Mouse (Mus musculus) liver, embryonic 14 days (tissue): ENCODE measurements around the gene Snrnp70. TPM values are rescaled to one million over a fixed set of nuclear protein-coding genes. Genes with fewer than 3 reads are reported as not detected.

Experiments
- polyA plus RNA-seq: library from polyadenylated mRNA; depleted of rRNA; stranded (reverse); fragments of >200 nt; gene quantifications from 2 replicates; pipeline ENCODE4 v1.2.3, GENCODE M21; 2012; rRNA removed

The Snrnp70 gene
- 208 and 214 TPM in 2 replicates for polyA plus RNA-seq

GRCm38 (mm10) chr7:45395578-45396336, at the start of gene Snrnp70:
Gene Snrnp70, minus strand, starts transcription at chr7:45395742.

DNA sequence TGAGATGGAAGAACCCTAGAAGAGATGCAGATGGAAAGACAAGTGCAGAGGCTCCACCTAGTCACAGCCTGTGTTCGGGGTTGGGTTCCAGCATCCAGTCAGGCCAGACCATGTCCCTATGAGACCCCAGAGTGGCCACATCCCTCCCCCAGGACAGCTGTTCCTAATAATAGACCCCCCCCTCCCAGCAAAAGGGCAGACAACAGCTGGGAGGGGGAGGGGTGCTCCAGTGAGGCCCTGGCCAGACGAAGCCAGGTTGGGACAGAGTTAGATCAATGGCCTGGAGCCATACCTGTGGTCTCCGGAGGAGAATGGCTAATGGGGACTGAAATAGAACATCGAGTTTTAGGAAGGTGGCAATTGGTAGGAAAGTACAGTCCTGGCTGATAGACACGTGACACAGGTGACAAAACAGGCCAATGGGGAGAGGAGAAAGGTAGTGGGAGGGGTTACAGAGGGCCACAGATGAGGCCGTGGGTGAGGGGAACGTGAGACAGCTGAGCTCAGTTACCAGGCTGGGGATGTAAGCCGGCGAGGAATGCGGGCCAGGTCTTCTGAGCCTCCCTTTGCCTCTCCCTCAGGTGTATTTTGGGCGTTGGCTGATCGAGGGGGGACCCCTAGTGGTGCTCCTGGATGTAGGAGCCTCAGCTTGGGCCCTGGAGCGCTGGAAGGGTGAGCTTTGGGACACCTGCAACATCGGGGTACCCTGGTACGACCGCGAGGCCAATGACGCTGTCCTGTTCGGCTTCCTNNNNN, 42.2 kb upstream of the Snrnp70 start, which contains the start of gene Ruvbl2:
TSS of gene Ruvbl2 (minus strand) at position 576 of the 756 bp plus-strand sequence.

GRCm38 (mm10) chr7:45434203-45435015, 38.9 kb upstream of the Snrnp70 start, which contains the start of gene Gys1:
Gene Gys1, plus strand, starts transcription at chr7:45434844.

DNA sequence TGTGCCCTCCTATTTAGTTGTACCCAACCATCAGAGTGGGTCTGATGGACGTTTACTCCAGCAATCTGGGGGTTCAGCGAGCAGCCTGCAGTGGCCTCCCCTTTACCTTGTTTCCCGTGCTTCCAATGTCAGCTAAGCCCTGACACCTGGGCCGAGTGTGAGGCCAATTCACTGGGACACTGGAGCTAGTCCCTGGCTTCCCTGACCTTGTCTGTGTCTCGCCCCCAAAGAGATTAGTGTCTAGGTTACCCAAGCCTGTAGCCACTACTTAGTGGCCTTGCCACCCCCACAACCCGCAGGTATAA, 25.0 kb upstream of the Snrnp70 start, which contains the start of gene Lhb:
TSS of gene Lhb (plus strand) at position 206 of the 305 bp plus-strand sequence.

DNA sequence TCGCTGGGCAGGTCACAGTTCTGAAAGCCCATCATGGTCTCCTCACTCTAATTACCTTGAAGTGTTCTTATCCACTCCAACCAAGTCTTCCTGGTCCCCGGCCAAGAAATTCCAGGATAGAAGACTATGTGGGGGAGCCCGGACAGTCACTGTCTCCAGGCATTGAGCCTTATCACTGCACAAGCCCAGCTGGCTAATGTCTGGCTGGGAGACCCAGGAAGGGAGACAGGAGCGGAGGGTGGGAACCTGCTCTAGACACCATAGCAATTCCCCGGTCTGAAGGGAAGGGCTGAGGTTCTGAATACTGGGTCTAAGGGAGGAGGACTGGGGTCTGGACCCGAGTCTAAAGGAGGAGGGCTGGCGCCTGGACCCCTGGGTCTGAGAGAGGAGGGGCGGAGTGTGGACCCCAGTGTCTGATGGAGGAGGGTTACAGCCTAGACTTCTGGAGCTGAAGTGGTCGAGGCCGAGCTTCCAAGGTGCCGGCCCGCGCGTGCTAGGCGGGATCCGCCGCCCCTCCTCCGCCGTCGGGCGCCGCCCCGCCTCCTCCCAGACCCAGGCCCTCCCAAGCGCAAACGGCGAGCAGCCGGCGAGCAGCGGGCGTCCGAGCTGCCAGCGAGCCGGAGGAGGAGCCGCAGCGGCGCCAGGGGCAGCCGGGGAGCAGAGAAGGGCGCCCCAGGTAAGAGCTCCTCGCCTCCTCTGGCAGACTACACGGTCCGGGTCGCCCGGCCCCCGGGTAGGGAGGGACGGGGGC, 17.7 kb upstream of the Snrnp70 start, which contains the start of gene Ntf5:
TSS of gene Ntf5 (plus strand) at position 583 of the 751 bp plus-strand sequence.

GRCm38 (mm10) chr7:45405091-45406075, 9.8 kb upstream of the Snrnp70 start, which contains the start of gene Kcna7:
Gene Kcna7, plus strand, starts transcription at chr7:45405653.

DNA sequence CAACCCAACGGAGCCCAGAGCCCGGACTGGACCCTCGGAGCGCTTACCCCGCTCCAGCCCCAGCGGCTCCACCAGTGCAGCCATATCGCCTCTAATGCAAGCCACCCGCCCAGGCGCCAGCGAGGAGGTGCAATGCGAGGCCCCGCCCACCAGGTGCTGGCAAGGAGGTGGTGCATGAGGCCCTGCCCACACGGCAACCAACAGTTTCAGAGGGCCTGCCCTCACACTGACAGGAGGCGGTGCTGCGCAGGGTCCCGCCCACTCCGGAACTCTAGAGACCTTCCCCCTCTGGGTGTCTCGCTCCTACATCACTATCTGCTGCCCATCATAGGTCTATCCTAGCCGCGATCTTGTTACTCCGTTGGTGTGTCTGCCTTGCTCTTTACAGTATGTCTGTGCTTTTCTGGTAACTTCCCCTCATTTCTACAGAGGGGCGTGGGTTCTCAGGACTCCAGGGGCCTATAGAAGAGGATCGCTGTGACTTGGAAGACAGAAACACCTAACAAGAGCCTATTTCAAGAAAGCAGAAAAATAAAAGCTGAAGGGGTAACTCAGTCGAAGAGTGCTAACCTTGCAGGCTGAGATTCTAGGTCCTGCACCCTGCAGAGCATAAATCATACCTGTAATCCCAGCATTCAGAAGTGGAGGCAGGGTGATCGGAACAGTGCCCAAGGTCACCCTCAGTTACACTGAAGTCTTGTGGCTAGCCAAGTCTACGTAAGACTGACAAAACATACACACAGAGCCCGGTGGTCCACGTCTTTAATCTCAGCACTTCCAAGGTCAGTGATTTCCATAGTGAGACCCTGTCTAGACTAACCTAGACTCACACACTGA, 24.8 kb downstream of the Snrnp70 start, which contains the start of gene Lin7b:
TSS of gene Lin7b (minus strand) at position 109 of the 837 bp plus-strand sequence.

DNA sequence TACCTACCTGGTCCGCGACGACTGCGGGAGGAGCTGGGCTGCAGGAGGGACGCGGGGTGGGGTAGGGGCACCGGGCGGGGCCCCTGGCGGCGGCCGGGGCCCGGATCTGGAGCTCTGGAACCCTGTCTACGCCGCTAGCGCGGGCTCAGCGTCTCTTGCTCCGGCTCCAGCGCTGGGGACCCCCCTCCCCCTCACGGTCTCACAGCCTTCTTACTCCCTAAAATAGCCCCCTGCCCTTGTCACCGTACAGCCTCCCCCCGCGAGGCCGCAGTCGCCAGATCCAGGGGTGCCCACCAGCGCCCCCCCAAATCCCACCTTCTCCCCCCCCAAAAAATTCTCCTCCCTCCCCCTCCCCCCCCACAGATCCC, 28.9 kb downstream of the Snrnp70 start, which contains the start of gene Ppfia3:
TSS of gene Ppfia3 (minus strand) at position 368 of the 368 bp plus-strand sequence.

GRCm38 (mm10) chr7:45335056-45335455, 60.5 kb downstream of the Snrnp70 start, which contains the start of gene Hrc:
Gene Hrc, plus strand, starts transcription at chr7:45335290.

GRCm38 (mm10) chr7:45333431-45333982, 62.0 kb downstream of the Snrnp70 start, which contains the start of gene Trpm4:
Gene Trpm4, minus strand, starts transcription at chr7:45333780.

Other genes with a start within 250 kb of the Snrnp70 start
- gene Pih1d1, start 241.4 kb downstream of the Snrnp70 start, polyA plus RNA-seq: 33.3 and 38.1 TPM in 2 replicates
- 14.6 and 17.2 TPM in 2 replicates for gene Aldh16a1, start 241.2 kb downstream of the Snrnp70 start, polyA plus RNA-seq
- gene Slc17a7, start 231.8 kb downstream of the Snrnp70 start, polyA plus RNA-seq: 0.02 TPM in 1 of 2 replicates, not detected in the other
- not detected in 2 replicates for gene Gfy, start 216.2 kb downstream of the Snrnp70 start, polyA plus RNA-seq
- gene Pth2, start 214.7 kb downstream of the Snrnp70 start, polyA plus RNA-seq: not detected in 2 replicates
- gene Ccdc155, start 190.8 kb downstream of the Snrnp70 start, polyA plus RNA-seq: 0.03 and 0.07 TPM in 2 replicates
- gene Dkkl1, start 183.6 kb downstream of the Snrnp70 start, polyA plus RNA-seq: 1.0 and 1.5 TPM in 2 replicates
- 9.4 and 12.0 TPM in 2 replicates for gene Tead2, start 180.0 kb downstream of the Snrnp70 start, polyA plus RNA-seq
- 8.7 and 11.7 TPM in 2 replicates for gene Cd37, start 156.6 kb downstream of the Snrnp70 start, polyA plus RNA-seq
- 0.01 and 0.03 TPM in 2 replicates for gene Slc6a16, start 154.7 kb downstream of the Snrnp70 start, polyA plus RNA-seq
- gene Slc6a21, start 118.2 kb downstream of the Snrnp70 start, polyA plus RNA-seq: not detected in 2 replicates
- gene Trpm4, start 62.0 kb downstream of the Snrnp70 start, polyA plus RNA-seq: 0.95 and 1.2 TPM in 2 replicates
- gene Hrc, start 60.5 kb downstream of the Snrnp70 start, polyA plus RNA-seq: 0.06 and 0.76 TPM in 2 replicates
- 0.18 and 0.20 TPM in 2 replicates for gene Ppfia3, start 28.7 kb downstream of the Snrnp70 start, polyA plus RNA-seq
- gene Lin7b, start 25.2 kb downstream of the Snrnp70 start, polyA plus RNA-seq: 0.31 and 0.34 TPM in 2 replicates
- 0.01 TPM in 1 of 2 replicates, not detected in the other for gene Kcna7, start 9.9 kb upstream of the Snrnp70 start, polyA plus RNA-seq
- gene Ntf5, start 18.0 kb upstream of the Snrnp70 start, polyA plus RNA-seq: 0.17 and 0.23 TPM in 2 replicates
- not detected in 2 replicates for gene Lhb, start 25.1 kb upstream of the Snrnp70 start, polyA plus RNA-seq
- 2.8 and 2.9 TPM in 2 replicates for gene Gys1, start 39.1 kb upstream of the Snrnp70 start, polyA plus RNA-seq
- 66.7 and 69.1 TPM in 2 replicates for gene Ruvbl2, start 42.4 kb upstream of the Snrnp70 start, polyA plus RNA-seq
- 1,332 and 1,795 TPM in 2 replicates for gene Ftl1, start 64.1 kb upstream of the Snrnp70 start, polyA plus RNA-seq
- 52.2 and 58.7 TPM in 2 replicates for gene Bax, start 71.2 kb upstream of the Snrnp70 start, polyA plus RNA-seq
- gene Tulp2, start 86.1 kb upstream of the Snrnp70 start, polyA plus RNA-seq: 0.18 and 0.29 TPM in 2 replicates
- gene Gm45808, start 91.1 kb upstream of the Snrnp70 start, polyA plus RNA-seq: 0.06 TPM in 1 of 2 replicates, not detected in the other
- 2.0 and 2.2 TPM in 2 replicates for gene Dhdh, start 93.1 kb upstream of the Snrnp70 start, polyA plus RNA-seq
- gene Nucb1, start 114.7 kb upstream of the Snrnp70 start, polyA plus RNA-seq: 55.1 and 58.3 TPM in 2 replicates
- gene Ppp1r15a, start 130.5 kb upstream of the Snrnp70 start, polyA plus RNA-seq: 112 and 129 TPM in 2 replicates
- 0.75 and 0.86 TPM in 2 replicates for gene Plekha4, start 130.6 kb upstream of the Snrnp70 start, polyA plus RNA-seq
- 1.1 and 1.7 TPM in 2 replicates for gene Hsd17b14, start 159.2 kb upstream of the Snrnp70 start, polyA plus RNA-seq
- gene Bcat2, start 174.4 kb upstream of the Snrnp70 start, polyA plus RNA-seq: 35.6 and 40.6 TPM in 2 replicates
- gene Fgf21, start 219.7 kb upstream of the Snrnp70 start, polyA plus RNA-seq: not detected in 2 replicates
- gene Fut1, start 221.5 kb upstream of the Snrnp70 start, polyA plus RNA-seq: 0.01 TPM in 1 of 2 replicates, not detected in the other
- gene Izumo1, start 226.1 kb upstream of the Snrnp70 start, polyA plus RNA-seq: 0.09 and 0.10 TPM in 2 replicates
- gene Rasip1, start 231.7 kb upstream of the Snrnp70 start, polyA plus RNA-seq: 2.0 and 2.2 TPM in 2 replicates
- 0.37 and 0.43 TPM in 2 replicates for gene Mamstr, start 244.2 kb upstream of the Snrnp70 start, polyA plus RNA-seq